Mouse (Mus musculus) layer of hippocampus, postnatal 14 days (tissue): ENCODE measurements at regions not wholly inside any gene's neighbourhood (a gene's known extent, or its start where the extent isn't known, plus 50 kb on each side); places are given as distances from the start of the nearest gene placed in this dataset.

Experiments used
- DNase-seq, 2 experiments: peaks; one replicate each; pipeline ENCODE4 v3.0.0; 2021 to 2022; ENCODE audit warnings: low spot score in 2 of 2, mixed read lengths in 1 of 2

DNA sequence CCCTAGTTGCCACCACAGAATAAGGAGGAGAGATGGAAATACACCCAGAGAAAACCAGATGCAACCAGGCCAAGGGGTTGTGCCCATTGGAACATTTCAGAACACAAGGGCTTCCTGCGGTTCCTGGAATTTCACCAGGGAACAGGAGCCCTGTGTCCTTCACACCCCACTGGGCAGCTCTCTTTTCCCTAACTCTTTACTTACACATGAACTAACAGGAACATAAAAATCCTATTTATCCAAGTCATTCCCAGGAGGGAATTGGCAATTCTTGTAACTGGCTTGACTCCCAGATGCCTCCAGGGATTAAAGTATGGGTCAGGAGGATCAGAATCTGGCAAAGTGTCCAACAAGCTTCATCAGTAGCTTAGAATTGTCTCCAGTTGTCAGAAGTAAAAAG is 62.2 kb upstream of the Glycam1 start:
- DNase-seq = peak; percentile 21 to 80
